Mouse (Mus musculus) adrenal gland, adult 18-20 months (tissue): ENCODE results near the gene Amot. TPM values are rescaled to one million over a fixed set of nuclear protein-coding genes. Genes with fewer than 3 reads are reported as not detected.

ENCODE experiments used
- DNase-seq, 2 experiments: peaks; one replicate each; pipeline ENCODE4 v3.0.0; 2021 to 2022; ENCODE audit warnings: low spot score in 2 of 2
- total RNA-seq, 2 experiments: library from RNA; stranded (reverse); gene quantifications; 1 replicate in 1 of 2; 2 replicates in 1 of 2; pipeline ENCODE4 v1.2.3; 2021

Amot gene
- total RNA-seq, 2 experiments from 2014 or later, result 5.2 to 5.6 TPM

DNA sequence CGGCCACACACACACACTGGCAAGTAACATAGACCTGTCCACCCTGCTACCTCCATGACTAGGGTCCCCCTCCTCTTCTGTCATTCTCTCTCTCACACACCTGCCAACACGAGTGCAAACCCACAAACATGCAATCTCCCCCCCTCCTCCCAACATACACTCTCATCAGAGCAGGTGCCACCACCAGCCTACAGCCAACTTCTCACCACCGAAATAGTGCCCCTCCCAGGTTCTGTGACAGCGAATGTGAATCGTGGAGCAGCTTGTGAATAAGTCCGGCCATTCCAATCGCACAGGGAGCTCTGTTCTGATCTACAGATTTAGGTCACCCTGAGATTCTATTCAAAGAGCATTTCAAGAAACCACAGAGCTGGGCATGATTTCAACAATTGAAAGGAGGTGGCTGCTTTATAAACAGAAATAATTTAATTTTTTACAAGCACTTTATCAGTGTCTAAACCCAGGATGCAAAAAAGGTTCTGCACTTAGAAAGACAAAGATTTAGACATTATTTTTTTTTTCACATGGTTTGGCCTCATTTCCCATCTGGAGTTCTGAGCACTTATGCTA, 21.4 kb downstream of the Amot start:
- DNase-seq, result no peak

DNA sequence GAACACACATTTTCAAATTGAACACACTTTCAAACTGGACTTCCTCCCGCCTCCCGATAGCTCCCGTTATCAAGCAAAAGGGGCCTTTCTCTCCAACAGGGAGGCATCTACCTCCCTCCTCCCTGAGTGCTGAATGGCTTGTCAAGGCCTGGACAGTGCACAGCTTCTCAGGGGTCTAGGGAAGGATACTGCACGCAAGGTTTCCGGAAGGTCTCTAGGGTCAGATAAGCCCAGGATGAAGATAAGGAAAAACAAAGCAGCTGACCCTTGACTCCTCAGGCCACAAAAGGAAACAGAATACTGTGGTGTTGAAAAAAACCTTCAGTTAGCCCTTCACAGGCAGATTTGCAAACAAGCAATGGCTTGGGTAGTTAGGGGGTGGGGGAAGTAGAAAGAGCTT, 22.6 kb downstream of the Amot start:
- no peak for DNase-seq

DNA sequence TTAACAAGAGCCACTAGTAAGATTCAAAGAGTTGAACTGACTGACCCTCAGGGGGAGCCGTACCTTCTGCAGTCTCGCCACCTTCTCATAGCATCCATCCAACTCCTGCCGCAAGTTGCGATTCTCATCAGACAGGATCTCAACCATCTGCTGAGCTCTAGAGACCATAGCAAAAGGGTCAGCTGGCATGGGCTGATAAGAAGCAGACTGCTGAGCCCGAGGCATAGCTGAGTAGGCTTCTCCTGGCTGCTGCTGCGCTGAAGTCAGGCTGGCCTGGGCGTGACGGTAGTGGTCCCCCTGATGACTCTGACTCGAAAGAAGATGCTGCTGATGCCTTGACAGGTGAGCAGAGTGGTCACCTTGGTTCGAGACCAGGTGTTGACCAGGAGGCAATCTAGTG, 25.0 kb downstream of the Amot start:
- DNase-seq, result no peak

DNA sequence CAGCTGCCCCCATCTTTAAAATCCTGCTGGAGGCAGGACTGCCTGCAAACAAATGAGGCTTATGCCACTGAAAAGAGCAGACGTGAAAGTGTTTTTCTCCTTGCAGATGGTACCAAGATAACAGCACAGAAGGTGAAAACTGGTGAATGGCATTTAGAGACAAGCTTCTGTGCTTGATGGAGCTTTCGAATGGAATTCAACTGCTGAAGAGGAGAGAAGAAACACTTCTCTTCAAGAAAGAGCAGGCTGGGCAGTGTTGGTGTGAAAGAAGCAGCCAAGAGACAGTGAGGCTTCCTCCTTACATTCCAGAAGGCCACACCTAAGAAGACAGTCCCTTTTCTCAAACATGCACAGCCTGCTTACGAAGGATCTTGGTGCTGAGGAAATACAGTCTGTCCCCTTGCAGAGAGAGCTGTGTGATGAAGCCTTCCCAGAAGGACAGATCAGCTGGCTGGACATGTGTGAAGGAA, 27.2 kb downstream of the Amot start:
- DNase-seq, result no peak

DNA sequence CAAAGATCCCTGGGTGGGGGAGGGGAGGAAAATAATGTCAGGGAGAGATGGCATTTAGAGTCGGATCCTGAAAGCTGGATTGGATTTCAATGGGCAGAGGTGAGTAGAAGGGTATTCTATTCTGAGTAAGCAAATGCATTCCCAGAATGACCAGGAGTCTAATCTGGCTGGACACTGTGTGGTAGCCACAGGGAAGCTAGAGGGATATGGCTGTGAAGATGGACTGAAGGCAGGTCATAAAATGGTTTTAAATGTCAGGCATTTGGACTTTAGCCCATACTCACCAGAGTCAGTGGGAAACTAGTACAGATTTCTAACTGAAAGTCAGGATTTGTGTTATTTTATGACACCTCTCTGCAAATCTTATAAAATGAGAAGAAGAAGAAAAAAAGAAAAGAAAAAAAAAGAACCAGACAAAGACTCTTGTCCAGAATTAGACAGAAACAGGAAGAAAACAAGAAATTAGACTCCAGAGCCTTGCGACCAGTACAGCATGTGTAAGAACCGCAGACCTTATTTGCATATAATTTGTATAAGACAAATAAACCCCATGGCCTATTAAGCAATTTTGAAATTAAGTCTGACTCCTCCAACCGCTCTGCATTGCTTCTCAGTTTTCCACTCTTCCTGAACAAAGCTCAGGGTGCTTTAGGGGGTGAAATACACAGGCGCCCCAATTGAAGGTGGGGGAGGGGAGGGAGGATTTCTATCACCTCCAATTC, 27.8 kb downstream of the Amot start:
- no peak for DNase-seq

DNA sequence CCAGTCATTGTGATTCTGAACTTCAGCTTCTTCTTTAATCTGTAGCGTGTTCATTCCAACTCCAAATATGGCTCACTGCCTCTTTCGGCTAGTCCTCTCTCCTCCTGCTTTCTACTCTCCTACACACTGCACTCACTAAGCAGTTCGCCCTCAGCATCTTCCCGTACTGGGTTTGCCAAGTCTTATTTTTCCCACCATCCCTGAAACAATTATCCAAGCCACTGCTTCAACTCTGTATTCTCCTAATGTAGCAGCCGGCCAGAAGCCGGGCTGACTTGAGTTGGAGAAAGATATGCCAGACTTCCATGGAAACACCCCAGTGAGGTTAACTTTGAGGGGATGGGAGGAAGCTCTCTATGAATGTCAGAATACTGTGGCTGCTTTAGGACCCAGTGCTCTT, 36.7 kb downstream of the Amot start:
- DNase-seq, result no peak

DNA sequence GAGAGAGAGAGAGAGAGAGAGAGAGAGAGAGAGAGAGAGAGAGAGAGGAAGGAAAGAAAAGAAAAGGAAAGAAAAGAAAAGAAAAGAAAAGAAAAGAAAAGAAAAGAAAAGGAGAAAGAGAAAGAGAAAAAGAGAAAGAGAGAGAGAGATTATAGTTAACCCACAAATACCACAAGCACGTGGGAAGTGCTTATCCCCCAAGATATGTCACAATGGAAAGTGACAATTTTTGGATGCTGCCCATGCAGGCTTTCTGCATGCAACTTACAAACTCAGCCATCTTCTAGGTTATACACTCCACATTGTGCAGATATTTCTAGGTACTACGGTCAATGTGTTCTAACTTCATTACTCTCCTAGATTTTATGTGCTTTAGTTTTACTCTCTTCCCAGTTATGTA, 41.5 kb downstream of the Amot start:
- no peak for DNase-seq

DNA sequence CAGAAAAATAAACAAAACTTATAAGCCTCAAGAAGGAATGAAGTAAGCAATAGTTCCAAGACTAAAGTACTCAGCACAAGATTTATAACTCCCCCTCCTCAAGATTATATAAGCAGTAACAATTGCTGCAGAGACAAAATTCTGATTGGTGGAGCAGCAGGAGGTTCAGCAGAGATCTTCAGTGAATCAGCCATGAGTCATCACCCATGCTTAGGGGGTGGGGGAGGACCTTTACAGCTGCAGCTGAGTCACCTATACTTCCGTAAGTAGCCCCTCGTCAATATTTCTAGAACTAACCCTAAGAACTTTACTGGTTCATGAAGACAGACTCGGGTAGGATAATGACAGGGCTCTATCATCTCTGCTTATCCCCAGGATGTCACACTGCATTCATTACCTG, 43.6 kb downstream of the Amot start:
- DNase-seq, result no peak

DNA sequence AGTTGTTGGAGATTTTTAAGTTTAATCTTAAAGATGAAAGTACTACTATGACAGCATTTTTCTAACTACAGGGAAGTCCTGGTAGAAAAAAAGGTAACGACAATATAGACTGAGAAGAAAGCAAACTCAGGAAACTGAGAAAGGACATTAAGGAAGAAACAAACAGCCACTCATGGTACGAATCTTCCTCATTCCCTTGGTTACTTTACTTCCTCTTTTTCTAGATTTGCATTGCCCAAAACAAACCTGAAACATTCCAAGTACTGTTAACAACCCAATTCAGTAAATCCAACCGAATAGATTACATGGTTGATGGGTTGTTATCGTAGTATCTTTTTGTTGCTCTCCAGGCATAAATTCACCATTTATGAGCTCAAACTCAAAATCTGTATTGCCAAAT, 48.7 kb downstream of the Amot start:
- no peak for DNase-seq

DNA sequence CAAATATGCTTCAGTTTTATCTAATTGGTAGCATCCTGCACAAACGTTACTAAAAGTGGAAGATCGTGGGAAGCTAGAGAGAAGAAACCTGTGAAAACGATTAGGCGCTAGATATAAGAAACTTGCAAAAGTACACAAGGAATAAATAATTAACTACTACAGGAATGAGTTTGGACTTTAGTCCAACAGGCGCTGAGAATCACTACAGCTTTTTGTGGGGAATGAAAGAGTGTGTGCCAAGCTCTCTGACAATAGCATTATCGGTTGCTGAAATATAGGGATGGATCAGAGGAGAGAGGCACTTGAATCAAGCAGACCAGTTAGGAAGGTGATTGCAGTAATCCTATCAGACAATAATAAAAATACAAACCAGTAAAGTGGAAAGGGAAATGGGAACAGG, 49.4 kb downstream of the Amot start:
- DNase-seq, result no peak

DNA sequence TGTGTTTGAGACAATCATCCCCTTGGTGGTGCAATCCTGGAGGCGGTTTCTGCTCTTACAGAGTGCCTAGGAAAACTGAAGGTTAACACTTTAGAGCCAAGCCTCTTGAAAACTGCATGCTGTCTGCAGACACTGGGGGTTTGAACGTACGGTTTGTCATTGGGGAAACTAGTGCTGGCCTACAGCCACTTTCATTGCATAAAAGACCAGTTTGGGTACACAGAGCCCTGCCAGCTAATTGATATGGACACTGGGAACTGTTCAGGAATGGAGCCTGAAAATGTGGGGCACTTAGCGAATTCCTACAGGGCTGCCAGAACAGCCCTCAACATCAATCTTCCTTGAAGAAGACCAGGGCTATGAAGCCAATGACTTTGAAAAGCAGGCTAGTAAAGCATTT, 50.2 kb downstream of the Amot start:
- DNase-seq, result no peak

DNA sequence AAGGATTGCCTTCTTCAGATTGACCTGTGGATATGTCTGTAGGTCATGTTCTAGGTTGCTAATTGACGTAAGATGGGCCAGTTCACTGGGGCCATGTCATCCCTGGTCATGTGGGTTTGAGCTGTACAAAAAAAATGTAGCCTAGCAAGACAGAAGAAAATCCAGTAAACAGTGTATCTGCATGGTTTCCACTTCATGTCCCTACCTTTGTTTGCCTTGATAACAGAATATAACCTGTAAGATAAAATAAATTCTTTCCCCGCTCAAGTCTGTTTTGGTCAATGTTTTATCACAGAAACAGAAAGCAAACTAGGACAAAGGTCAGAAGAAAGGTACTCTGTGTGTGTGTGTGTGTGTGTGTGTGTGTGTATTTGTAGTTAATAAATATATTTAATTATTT, 63.5 kb downstream of the Amot start:
- no peak for DNase-seq

DNA sequence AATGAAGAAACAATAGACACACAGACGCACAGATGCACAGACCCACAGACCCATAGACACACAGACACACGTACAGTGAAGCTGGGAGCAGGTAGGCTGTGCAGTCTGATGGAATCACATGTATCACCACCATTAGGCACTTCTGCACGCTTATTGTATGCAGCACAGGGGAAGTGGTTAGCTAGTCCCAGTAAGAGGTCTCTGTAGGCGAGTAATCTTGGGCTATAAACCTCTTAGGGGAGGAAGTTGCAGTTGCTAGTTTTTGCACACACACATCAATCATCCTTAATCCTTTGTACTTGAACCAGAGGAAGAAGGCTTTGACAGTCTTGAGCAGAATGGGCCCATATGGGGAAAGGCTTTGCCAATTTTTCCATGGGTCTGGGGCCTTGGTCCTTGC, 71.3 kb downstream of the Amot start:
- DNase-seq, result no peak

DNA sequence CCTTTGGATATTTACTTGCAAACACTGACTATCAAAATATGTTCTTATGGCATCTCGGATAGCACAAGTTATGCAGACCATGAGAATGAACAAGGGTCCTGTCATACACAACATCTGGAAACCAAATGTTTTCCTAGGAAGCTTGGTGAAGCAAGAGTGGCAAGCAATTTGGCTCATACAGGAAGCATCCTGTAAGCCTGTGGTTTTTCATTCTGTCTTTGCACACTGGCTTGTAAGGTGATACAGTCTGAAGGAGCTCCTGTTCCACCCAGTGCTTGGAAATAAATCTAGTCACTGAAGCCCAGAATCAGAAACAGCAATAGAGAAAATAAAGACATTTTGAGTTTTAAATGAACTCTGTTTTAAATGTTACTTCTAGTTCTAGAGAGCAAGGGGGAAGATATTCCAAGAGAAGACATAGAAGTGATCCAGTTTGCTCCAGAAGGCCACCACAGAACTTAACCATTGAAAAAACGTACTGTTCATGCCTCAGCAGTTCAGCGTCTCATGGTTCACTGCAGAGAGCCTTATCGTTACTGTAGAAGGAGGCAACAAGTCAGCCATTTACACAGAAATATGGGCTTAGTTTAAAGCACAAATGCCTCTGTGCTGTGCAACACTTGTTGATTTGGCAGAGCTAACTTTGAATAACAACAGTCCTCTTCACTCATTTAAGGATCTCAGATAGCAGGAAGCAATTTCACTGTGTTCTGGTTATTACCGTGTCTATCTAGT, 74.0 kb downstream of the Amot start:
- DNase-seq, result no peak

DNA sequence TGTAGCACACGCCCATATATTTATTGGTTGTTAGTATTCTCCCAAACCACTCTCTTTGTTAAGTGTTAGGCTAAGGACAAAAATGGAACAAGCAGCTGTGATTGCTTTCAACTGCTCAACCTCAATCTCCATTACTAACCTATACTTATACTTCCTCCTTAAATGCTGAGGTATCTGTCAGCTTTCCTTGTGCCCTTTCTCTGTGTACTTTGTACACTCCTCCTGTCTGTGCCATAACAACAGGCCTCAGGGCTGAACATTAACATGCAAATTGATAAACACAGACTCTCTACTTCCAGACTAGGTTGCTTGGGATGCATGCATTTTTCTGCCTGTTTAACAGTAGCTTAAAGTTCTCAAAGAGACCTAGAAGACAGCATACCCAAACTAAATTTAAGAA, 76.2 kb downstream of the Amot start:
- no peak for DNase-seq

DNA sequence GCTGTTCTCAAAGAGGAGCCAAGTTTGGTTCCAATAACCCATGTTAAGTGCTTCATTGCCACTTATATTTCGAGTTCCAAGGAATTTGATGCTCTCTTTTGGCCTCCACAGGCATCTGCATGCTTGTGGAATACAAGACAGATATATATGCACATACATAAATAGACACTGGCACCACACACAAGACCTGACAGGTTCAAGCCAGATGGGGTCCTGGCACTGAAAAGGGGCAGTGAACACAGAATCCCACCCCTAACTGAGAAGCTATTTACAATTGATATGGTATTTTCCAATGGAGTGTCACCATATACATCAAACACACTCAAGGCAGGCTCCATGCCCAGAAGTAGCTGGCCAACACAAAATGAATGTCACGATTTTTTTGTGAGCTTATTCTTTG, 81.0 kb downstream of the Amot start:
- no peak for DNase-seq

DNA sequence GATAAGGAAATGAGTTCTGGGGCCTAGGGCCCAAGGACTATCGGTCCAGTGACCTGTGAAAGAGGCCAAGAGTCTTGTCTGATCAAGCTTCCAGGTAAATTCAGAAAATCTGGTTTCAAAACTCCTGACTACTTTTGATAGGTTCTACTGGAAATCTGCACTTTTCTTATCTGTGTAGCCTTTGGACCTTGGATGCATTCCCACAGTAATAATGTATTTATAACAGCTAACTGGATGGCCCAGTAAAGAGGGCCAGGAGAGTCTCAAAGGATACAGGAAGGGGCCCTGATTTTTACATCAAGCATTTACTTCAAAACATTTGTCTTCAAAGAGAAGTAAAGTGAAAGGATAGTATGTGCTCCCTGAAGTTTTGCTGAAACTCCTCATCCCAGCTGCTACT, 90.7 kb downstream of the Amot start:
- DNase-seq, result no peak

DNA sequence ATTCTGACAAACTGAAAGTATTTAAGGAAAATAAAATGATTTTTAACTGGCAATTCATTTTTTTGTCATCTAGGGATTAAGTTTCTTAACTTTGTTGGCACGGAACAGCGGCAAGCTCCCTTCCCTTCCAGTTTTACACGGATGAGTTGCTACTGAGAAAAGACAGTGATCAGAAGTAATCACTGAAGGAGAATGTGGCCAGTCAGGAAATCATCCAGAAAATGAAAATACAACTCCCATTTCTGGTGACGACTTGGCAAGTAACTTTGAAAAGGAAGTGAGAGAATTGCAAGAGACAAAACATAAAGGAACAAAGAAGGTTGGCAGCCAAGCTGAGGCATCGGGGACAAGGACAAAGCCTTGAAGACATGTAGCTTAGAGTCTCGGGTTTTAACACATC, 93.6 kb downstream of the Amot start:
- DNase-seq, result no peak

DNA sequence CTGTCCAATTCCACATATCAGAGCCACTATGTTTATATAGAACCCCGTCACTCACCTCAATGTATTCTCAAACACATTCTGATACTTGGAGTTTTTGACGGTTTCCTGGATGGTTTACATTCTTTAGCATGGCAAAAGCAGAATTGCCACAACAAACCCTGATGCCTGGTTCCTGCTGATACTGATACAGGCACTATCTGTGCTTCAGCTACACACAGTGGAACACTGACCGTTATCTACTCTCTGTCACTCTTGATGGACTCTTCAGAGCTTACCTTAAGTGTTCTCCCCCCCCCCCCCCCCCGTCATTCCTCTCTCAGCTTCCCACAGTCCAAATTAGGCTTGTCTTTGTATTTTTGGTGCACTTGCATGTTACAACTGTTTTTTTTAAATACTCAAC, 98.9 kb downstream of the Amot start:
- no peak for DNase-seq

DNA sequence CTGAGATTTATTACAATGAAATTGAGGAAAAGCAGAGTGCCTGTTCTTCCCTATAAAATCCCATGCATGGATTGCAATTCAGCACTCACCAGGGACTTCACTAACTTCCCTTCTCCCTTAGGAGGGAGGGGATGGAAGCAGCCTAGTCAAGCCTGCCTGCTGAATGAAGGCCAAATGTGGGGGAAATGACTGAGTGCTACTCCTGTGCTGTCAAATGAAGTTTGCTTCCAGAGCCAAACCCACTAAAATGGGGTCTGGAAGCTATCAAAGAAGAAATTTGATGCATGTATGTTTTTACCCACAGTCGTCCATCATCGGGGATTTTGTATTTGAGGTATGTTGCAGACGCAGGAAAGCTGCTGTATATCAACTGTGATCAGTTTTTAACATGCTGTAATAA, 103.1 kb downstream of the Amot start:
- DNase-seq, result no peak

DNA sequence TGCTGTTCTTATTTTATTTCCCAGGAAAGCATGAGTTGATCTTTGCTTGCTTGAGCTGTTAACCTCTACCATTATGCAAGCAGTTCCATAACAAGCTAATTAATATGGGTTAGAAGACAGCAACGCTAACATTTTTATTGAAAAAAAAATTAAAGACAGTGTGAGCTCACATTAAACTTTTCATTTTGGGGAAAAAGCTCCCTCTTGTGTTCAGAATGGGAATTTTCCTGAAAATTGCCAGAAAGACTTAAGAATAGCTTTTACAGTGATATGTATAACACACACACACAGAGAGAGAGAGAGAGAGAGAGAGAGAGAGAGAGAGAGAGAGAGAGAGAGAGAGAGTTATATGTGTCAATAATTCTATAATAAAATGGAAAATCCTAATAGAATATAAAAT, 105.7 kb downstream of the Amot start:
- no peak for DNase-seq
